Mouse (Mus musculus) right cerebral cortex, postnatal 14 days (tissue): ENCODE results near the gene Rad1.
"Not testable (repeated sequence)": the region's sequence is repeated elsewhere in the genome, so short reads cannot be mapped to it uniquely, and the experiment has no call there.

ENCODE experiments used
- DNase-seq: peaks from one replicate; pipeline ENCODE4 v3.0.0; 2022

The Rad1 gene

GRCm38 (mm10) chr15:10515166-10515565, 29.3 kb downstream of the Rad1 start:
- DNase-seq: no peak

GRCm38 (mm10) chr15:10525896-10526295, 40.1 kb downstream of the Rad1 start:
- DNase-seq: no peak

GRCm38 (mm10) chr15:10531352-10531751, 45.5 kb downstream of the Rad1 start:
- no peak for DNase-seq

- DNase-seq: not testable (repeated sequence)
Measured at GRCm38 (mm10) chr15:10533361-10533760, 47.5 kb downstream of the Rad1 start.

GRCm38 (mm10) chr15:10534591-10534990, 48.8 kb downstream of the Rad1 start:
- no peak for DNase-seq

GRCm38 (mm10) chr15:10535969-10536368, 50.2 kb downstream of the Rad1 start:
- no peak for DNase-seq

GRCm38 (mm10) chr15:10540271-10541088, 54.7 kb downstream of the Rad1 start:
- no peak for DNase-seq
